Mouse (Mus musculus) B cell, adult 67 days (primary cell): ENCODE measurements around the gene Zbtb2. TPM values are rescaled to one million over a fixed set of nuclear protein-coding genes. Genes with fewer than 3 reads are reported as not detected.

ENCODE experiments used
- total RNA-seq, 2 experiments: library from RNA; stranded (reverse); gene quantifications; 4 replicates each; pipeline ENCODE4 v1.2.4; 2023

Zbtb2 gene
- 10 to 100 TPM; 29.4 to 33.0 TPM for total RNA-seq

GRCm38 (mm10) chr10:4387701-4388383 is at the start of gene Zbtb2:
Zbtb2 (minus strand) TSS chr10:4388108.

DNA sequence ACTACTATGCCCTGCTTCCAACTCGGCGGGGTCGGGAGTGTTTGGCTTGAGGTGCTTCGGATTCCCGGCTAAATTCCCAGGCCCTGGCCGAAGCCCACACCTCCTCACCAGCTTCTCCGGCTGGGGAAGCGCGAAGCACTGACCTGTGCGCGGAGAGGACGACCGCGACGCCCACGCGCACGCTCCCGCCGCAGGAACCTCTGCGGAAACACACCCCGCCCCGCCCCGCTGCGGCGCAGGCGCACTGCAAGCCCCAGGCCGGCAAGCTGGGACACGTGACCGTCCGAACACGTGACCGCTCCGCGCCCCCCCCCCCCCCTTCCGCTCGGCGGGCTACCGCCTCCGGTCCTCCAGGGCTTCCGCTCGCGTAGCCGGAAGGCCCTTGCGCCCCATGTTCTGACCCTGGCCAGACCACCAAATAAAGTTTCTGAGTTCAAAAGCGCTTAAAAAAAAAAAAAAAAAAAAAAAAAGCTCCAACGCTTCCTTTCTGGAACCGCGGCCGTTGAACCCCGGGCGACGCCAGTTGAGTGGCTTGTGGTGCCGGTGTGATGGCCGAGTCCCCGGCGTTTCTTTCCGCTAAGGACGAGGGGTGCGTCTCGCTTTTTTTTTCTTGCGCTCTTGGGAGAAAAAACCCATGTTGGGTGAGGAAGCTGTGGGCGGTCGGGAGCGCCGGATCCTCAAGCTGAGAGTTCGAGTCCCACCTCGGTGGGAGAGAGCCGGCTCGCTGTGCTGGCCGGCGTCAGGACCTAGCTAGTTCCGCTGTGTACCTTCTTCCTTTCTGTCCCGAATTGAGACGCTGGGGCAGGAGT is 44.4 kb upstream of the Zbtb2 start, which contains the start of the genes Rmnd1 and Armt1:
TSS of gene Rmnd1 (minus strand) at position 266 of the 809 bp plus-strand sequence.
TSS of gene Armt1 (plus strand) at position 345 of the 809 bp plus-strand sequence.

Other genes with a start within 250 kb of the Zbtb2 start
- 10 to 100 TPM; 18.2 to 19.8 TPM for gene Akap12, start 121.7 kb downstream of the Zbtb2 start, total RNA-seq
- gene Rmnd1, start 44.3 kb upstream of the Zbtb2 start, total RNA-seq: 10 to 100 TPM; 49.8 to 64.0 TPM
- gene Armt1, start 44.4 kb upstream of the Zbtb2 start, total RNA-seq: 10 to 100 TPM; 27.8 to 30.8 TPM
- not detected for gene Ccdc170, start 94.4 kb upstream of the Zbtb2 start, total RNA-seq
- 1 to 10 TPM; 4.6 to 6.0 TPM for gene Esr1, start 223.5 kb upstream of the Zbtb2 start, total RNA-seq